Comparison of ENCODE assay signal across 8 mouse cellular contexts in genomic region chr5:96803091-96803490, GRCm38 (mm10). TPM values are rescaled to one million over a fixed set of nuclear protein-coding genes. Genes with fewer than 3 reads are reported as not detected.
DNase-seq lines count a peak whose midpoint lies in the region; TF ChIP-seq lines count a peak whose summit lies in the region.
"Had no signal": no experiment of that assay in that cellular context is flagged by ENCODE, and none has a peak within 500 bp of the region (broad histone marks: within the 10 kb centered on the region; RNA-seq: fewer than 3 reads in every experiment).

No protein-coding gene starts in this region.

- H3K79me2 ChIP-seq in heart, adult 2 months (replicated peaks; ENCODE audit: control insufficient read depth, insufficient read depth, low read length): 0 out of 2 replicates have a peak, but pooled peaks cover 2% of the 10 kb centered on the region

- no peak for TF ChIP-seq POLR2A in heart, adult 2 months (IDR thresholded peaks at IDR 0.05; ENCODE audit: insufficient read depth, low read depth, low read length)

- no peaks in the 10 kb centered on the region for H3K27me3 ChIP-seq in heart, adult 2 months (ENCODE audit: control insufficient read depth, insufficient read depth, low read length)
- H3K27me3 ChIP-seq: neural tube, embryonic 12.5 days had no signal

- no peak for TF ChIP-seq CTCF in heart, adult 2 months (IDR thresholded peaks at IDR 0.05)

- no peak overlapping the region for H3K9ac ChIP-seq in heart, adult 2 months (ENCODE audit: low read depth, low read length)
- H3K9ac ChIP-seq: neural tube, embryonic 12.5 days had no signal

- no peak overlapping the region for H3K4me3 ChIP-seq in heart, adult 2 months
- H3K4me3 ChIP-seq: neural tube, embryonic 12.5 days had no signal

- peak overlapping the region; percentile 78 for H3K27ac ChIP-seq in heart, adult 2 months
- H3K27ac ChIP-seq: neural tube, embryonic 12.5 days had no signal

- 24% methylated on average over 3 of the region's 3 CpGs for WGBS in heart, adult 2 months

- peaks cover 38% of the 10 kb centered on the region for H3K36me3 ChIP-seq in heart, adult 2 months (ENCODE audit: control insufficient read depth, insufficient read depth, low read length)
- H3K36me3 ChIP-seq: neural tube, embryonic 12.5 days had no signal

- DNase-seq in 3T3-L1 (ENCODE audit: low read depth, low spot score): peak; percentile 85
- peak; percentile 70 for DNase-seq in Muller cell, postnatal 12 days (ENCODE audit: inconsistent ontology term)
- DNase-seq in heart, adult 2 months: peak; percentile 53 to 76
- DNase-seq in kidney, postnatal 10 days: peak; percentile 51
- no peak for DNase-seq in T-cell, adult 2 months (ENCODE audit: low spot score)
- no peak for DNase-seq in spleen, adult 18-20 months
- DNase-seq in natural killer cell, adult 2 months (ENCODE audit: low spot score in 2 of 2): no peak

- intact Hi-C loops in heart, adult 2 months (cut with DNase I): loop anchor here (5.0 kb wide), 1 partner anchor 109 kb away; no protein-coding TSS in a partner anchor

- H3K4me1 ChIP-seq in heart, adult 2 months (ENCODE audit: control insufficient read depth, insufficient read depth, low read length): peaks cover 29% of the 10 kb centered on the region
- H3K4me1 ChIP-seq: neural tube, embryonic 12.5 days had no signal

- no peak for TF ChIP-seq EP300 in heart, adult 2 months (IDR thresholded peaks at IDR 0.05; ENCODE audit: insufficient read depth, low read depth, low read length)

RNA-seq across cellular contexts. Expression of gene Anxa3, which starts 10.0 kb away (rescaled TPM):
- total RNA-seq in heart, adult 2 months (2021): 10 to 100 TPM; 24.5 to 27.4 TPM
- 18.5 and 26.6 TPM in 2 replicates for polyA plus RNA-seq in heart, adult 2 months (2012; rRNA removed)

Comparison
In these comparisons a context has a peak if more than half of its experiments do, and no peak if none do; other contexts are left out.
1. DNase-seq: peak in 3T3-L1 (single experiment), Muller cell, postnatal 12 days (single experiment), heart, adult 2 months (2 of 2) and kidney, postnatal 10 days (single experiment); none in T-cell, adult 2 months (single experiment), spleen, adult 18-20 months (0 of 2) and natural killer cell, adult 2 months (0 of 2).